Mouse (Mus musculus) intestine, postnatal 0 days (tissue): ENCODE measurements around the gene Dis3l2. TPM values are rescaled to one million over a fixed set of nuclear protein-coding genes. Genes with fewer than 3 reads are reported as not detected.

Source experiments
- ATAC-seq: fragments of 200-750 bp; cut with Nextera tagmentation; 2 replicates; pipeline ENCODE4 v1.8.0; 2017; ENCODE audit warnings: mild to moderate bottlenecking, moderate TSS enrichment, moderate library complexity
- H3K27ac ChIP-seq: fragments of 300-500 bp; sonication (generic); 2 replicates; pipeline ENCODE4 v1.5.1; 2014; ENCODE audit warnings: mild to moderate bottlenecking, low read depth, low read length, moderate library complexity
- H3K27me3 ChIP-seq: fragments of 300-500 bp; sonication (generic); replicated peaks from 2 replicates; pipeline ENCODE4 v1.6.1; 2014; ENCODE audit warnings: low read length, mixed read lengths; ENCODE audit not compliant: control insufficient read depth, insufficient read depth
- H3K36me3 ChIP-seq: fragments of 300-500 bp; sonication (generic); 2 replicates; pipeline ENCODE4 v1.6.1; 2014; ENCODE audit warnings: mild to moderate bottlenecking, moderate library complexity; ENCODE audit not compliant: control insufficient read depth, insufficient read depth
- H3K4me1 ChIP-seq: fragments of 300-500 bp; sonication (generic); replicated peaks from 2 replicates; pipeline ENCODE4 v1.6.1; 2014; ENCODE audit warnings: antibody characterized with exemption, low read length, mixed read lengths; ENCODE audit not compliant: control insufficient read depth, insufficient read depth
- H3K4me2 ChIP-seq: fragments of 300-500 bp; sonication (generic); replicated peaks from 2 replicates; pipeline ENCODE4 v1.6.1; 2014; ENCODE audit warnings: low read depth, mild to moderate bottlenecking, moderate library complexity
- H3K4me3 ChIP-seq: fragments of 300-500 bp; sonication (generic); 2 replicates; pipeline ENCODE4 v1.5.1; 2014; ENCODE audit warnings: low read depth, low read length
- H3K9ac ChIP-seq: fragments of 300-500 bp; sonication (generic); 2 replicates; pipeline ENCODE4 v1.6.1; 2014; ENCODE audit warnings: mild to moderate bottlenecking, low read depth, low read length
- H3K9me3 ChIP-seq: fragments of 300-500 bp; sonication (generic); 2 replicates; pipeline ENCODE4 v1.6.1; 2016; ENCODE audit warnings: mixed run types; ENCODE audit not compliant: control insufficient read depth
- CTCF ChIP-seq: sonication (generic); IDR thresholded peaks from 2 replicates; pipeline ENCODE4 v1.5.1; 2016; ENCODE audit warnings: low read depth, mild to moderate bottlenecking, control low read depth, antibody characterized with exemption, moderate library complexity
- WGBS: fragments of 180-500 bp; shearing (Covaris S2); extraction: QIAGEN DNeasy Blood & Tissue Kit; methylation state at CpG from one replicate; pipeline ENCODE4 v1.1.7; 2014; 5-methylcytosine and 5-hydroxymethylcytosine counted together
- polyA plus RNA-seq: library from polyadenylated mRNA; unstranded; fragments of >200 nt; fragmentation: Nextera tagmentation; extraction: Ambion mirVana; gene quantifications from 2 replicates; pipeline ENCODE4 v1.2.1, GENCODE M21; 2015

Dis3l2 gene
- polyA plus RNA-seq, 1 experiment from 2014 or later: 11.7 TPM

DNA sequence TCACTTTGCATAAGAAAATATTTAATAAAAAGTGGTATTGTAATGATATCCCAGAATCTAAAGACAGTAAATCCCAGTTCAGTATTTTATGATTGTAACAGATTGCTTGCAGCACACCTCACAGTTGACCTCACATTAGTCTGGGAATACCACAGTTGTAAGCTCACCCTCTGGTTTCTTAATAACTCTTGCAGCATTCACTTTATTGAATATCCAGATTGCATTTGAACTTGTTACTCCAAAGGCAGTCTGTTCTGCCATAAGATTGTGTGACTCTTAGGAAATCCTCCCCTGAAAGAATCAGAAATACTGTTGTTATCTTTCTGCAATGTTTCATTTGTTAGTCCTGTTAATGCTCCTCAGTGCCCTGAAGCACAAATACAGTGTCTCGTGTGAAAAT lies 230.0 kb downstream of the Dis3l2 start:
- WGBS: 94% methylated on average over 1 of the region's 1 CpGs
- no peak overlapping the region for H3K4me2 ChIP-seq
- no peak overlapping the region for H3K4me3 ChIP-seq
- H3K36me3 ChIP-seq: no peaks in the 10 kb centered on the region; the same call in 1 of the 2 replicates
- no peaks in the 10 kb centered on the region for H3K9me3 ChIP-seq
- no peak for TF ChIP-seq CTCF
- ATAC-seq: no peak
- H3K27me3 ChIP-seq: no peaks in the 10 kb centered on the region
- no peak overlapping the region for H3K9ac ChIP-seq
- no peaks in the 10 kb centered on the region for H3K4me1 ChIP-seq
- H3K27ac ChIP-seq: no peak overlapping the region

DNA sequence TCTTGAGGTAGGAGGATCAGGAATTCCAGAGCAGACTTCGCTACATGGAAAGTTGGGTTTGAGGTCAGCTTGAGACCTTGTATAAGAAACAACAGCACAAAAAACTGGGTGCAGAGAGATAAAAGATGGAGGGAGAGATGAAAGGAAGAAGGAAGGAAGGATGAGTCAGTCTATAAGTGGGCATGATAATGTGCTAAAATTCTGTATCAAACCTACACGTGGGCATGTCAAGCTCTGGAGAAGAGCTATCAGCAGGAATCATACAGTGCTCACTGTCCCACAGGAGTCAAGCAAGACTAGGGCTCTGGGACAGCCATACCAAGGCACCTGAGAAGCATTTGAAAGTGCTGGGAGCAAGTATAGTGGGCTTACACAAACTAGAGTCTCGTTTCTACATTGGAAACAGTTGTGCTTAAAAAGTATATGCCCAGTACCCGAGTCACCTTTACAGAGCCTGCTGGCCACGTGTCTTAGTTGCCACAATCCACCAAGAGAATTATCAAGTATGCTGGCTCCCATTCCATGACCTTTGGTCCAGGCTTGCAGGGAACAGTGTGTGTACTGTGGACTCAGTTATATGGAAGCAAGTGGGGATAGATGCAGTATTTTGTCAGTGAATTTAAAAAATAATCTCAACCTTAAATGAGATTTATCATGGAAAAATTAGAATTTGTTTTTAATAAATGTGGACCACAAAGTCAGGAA lies 248.0 kb downstream of the Dis3l2 start:
- no peak overlapping the region for H3K4me3 ChIP-seq
- no peaks in the 10 kb centered on the region for H3K4me1 ChIP-seq
- H3K27me3 ChIP-seq: no peaks in the 10 kb centered on the region
- H3K9me3 ChIP-seq: no peaks in the 10 kb centered on the region
- no peak overlapping the region for H3K4me2 ChIP-seq
- no peak for TF ChIP-seq CTCF
- H3K27ac ChIP-seq: no peak overlapping the region
- H3K9ac ChIP-seq: no peak overlapping the region
- WGBS: 67% methylated on average over 5 of the region's 5 CpGs
- 0 out of 2 replicates have a peak, but pooled peaks have one; percentile 38 for ATAC-seq
- no peaks in the 10 kb centered on the region; the same call in 1 of the 2 replicates for H3K36me3 ChIP-seq

DNA sequence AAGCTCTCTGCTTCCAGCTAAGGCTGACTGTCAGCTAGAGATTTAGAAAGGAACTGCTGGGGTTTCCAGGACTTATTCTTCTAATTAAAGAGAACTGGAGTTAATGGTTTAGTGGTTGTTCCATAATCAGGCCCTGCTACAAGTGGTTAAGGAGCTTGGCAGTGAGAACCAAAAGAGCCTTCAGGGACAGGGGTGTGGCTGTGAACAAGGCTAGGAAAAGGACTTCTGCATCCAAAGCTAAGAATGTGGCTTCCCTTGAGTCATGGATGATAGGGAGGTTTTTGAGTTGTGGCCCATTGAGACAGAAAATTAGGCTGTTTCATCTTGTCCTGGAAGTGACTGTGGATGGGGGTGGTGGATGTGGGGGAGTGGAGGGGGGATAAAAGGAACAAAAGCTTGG lies 252.2 kb downstream of the Dis3l2 start:
- H3K4me2 ChIP-seq: no peak overlapping the region
- H3K36me3 ChIP-seq: no peaks in the 10 kb centered on the region; the same call in 1 of the 2 replicates
- H3K9me3 ChIP-seq: no peaks in the 10 kb centered on the region
- H3K4me1 ChIP-seq: no peaks in the 10 kb centered on the region
- no peak overlapping the region for H3K4me3 ChIP-seq
- H3K27ac ChIP-seq: no peak overlapping the region
- TF ChIP-seq CTCF: no peak
- H3K9ac ChIP-seq: no peak overlapping the region
- no peaks in the 10 kb centered on the region for H3K27me3 ChIP-seq
- ATAC-seq: no peak

DNA sequence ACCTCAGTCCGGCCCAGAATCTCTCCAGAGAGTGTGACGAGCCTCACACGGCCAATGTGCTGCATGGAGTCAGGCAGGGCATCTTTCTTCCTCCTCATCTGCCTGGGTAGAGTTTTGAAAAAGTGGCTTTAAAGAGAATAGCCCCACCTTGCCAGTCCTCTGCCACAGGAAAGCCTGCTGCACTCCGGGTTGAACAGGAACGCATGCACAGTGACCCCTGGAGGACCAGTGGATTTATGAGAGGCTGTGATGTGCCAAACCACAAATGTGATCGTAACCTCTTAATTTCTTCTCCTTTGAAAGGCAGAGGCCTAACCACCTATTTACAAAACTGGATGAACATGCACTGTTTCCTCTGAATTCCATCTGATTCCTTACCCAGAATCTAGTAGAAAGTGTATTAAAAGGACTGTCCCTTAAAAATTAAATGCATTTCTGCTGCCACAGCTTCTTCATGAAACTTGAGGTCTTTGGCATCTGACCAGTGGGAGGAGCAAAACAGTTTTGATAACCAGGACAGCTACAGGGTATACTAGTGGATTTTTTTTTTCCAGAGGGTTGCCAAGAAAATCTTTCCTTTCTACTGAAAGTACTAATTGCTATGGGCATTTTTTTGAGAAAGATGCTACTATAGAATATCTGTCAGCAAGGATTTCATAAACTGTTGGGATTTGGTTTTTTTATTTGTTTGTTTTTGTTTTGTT lies 264.8 kb downstream of the Dis3l2 start:
- Histone ChIP-seq H3K4me1 (no peaks in the 10 kb centered on the region), H3K27me3 (no peaks in the 10 kb centered on the region), H3K9me3 (no peaks in the 10 kb centered on the region), H3K4me3 (no peak overlapping the region), H3K9ac (no peak overlapping the region), H3K36me3 (no peaks in the 10 kb centered on the region; the same call in 1 of the 2 replicates), H3K27ac (no peak overlapping the region), H3K4me2 (no peak overlapping the region)
- TF ChIP-seq CTCF: peak; percentile 57
- no peak for ATAC-seq
- WGBS: 56% methylated on average over 6 of the region's 6 CpGs

DNA sequence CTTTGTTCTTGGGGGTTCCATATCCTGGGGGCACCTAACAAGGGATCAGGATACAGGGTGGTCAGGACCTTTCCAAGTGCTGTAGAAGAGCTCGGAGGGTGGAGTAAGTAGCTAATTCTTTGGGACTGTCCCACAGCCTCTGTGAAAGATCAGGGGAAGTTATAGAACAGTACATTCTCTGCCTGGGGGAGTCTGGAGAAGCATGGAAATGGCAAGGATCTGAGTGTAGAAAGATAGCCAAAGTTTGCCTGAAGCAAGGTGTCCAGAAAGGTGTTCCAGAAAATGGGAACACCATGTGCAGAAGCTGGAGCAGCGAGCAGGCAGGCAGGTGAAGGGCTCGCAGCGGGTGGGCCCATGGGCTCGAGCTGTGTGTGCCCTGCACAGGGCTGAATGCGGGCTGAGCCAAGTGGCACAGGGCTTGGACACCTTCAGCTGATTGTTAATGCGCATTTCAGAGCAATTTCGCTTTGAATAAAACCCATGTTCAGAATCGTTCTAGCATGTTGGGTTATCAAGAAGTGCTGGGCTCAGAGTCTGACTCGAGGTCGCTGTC lies 265.6 kb downstream of the Dis3l2 start:
- no peaks in the 10 kb centered on the region for H3K9me3 ChIP-seq
- H3K27me3 ChIP-seq: no peaks in the 10 kb centered on the region
- no peaks in the 10 kb centered on the region; the same call in 1 of the 2 replicates for H3K36me3 ChIP-seq
- H3K9ac ChIP-seq: no peak overlapping the region
- no peak for TF ChIP-seq CTCF
- H3K4me3 ChIP-seq: no peak overlapping the region
- H3K4me1 ChIP-seq: no peaks in the 10 kb centered on the region
- no peak for ATAC-seq
- WGBS: 87% methylated on average over 11 of the region's 11 CpGs
- H3K4me2 ChIP-seq: no peak overlapping the region
- H3K27ac ChIP-seq: no peak overlapping the region

DNA sequence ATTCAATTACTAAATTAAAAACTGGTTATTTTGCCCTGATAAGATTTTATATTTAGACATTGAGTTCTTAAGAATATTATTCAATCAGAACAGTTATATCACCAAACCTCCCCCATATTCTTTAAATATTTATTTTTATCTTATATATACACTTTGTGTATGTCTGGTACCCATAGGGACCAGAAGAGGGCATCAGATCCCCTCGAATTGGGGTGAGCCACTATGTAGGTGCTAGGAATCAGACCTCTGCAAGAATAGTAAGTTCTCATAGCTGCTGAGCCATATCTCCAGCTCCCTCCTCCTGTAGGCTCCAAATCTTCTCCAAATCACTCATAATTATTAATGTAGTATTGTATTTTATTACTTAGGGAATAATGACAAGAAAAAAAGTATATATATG lies 269.1 kb downstream of the Dis3l2 start:
- no peaks in the 10 kb centered on the region for H3K27me3 ChIP-seq

More for the DNA sequence above, 269.1 kb downstream of the Dis3l2 start:
- Histone ChIP-seq H3K9me3 (no peaks in the 10 kb centered on the region), H3K4me2 (no peak overlapping the region), H3K36me3 (no peaks in the 10 kb centered on the region; the same call in 1 of the 2 replicates), H3K4me3 (no peak overlapping the region), H3K27ac (no peak overlapping the region), H3K9ac (no peak overlapping the region), H3K4me1 (no peaks in the 10 kb centered on the region)
- ATAC-seq: no peak
- TF ChIP-seq CTCF: no peak
- 43% methylated on average over 1 of the region's 1 CpGs for WGBS
